Mouse (Mus musculus): Measurements from ENCODE around the gene Misp.

Misp gene

GRCm38 (mm10) chr10:79853860-79854795 is 33.3 kb downstream of the Misp start, which contains the start of gene Ptbp1:
Gene Ptbp1, plus strand, starts transcription at chr10:79854427.
- in situ Hi-C loops (cut with MboI, MseI): no loop called here

- in situ Hi-C loops (cut with MboI, MseI): no loop called here
Measured at GRCm38 (mm10) chr10:79854801-79855541, 34.2 kb downstream of the Misp start.

GRCm38 (mm10) chr10:79855558-79856184 is 34.9 kb downstream of the Misp start:
- in situ Hi-C loops (cut with MboI, MseI): no loop called here

- in situ Hi-C loops (cut with MboI, MseI): no loop called here
Measured at GRCm38 (mm10) chr10:79856280-79856679, 35.5 kb downstream of the Misp start.

GRCm38 (mm10) chr10:79856704-79857451 is 36.1 kb downstream of the Misp start:
- in situ Hi-C loops (cut with MboI, MseI): no loop called here

- in situ Hi-C loops (cut with MboI, MseI): no loop called here
Measured at GRCm38 (mm10) chr10:79857452-79857811, 36.6 kb downstream of the Misp start.

- in situ Hi-C loops (cut with MboI, MseI): no loop called here
Measured at GRCm38 (mm10) chr10:79857894-79858293, 37.1 kb downstream of the Misp start.

- in situ Hi-C loops (cut with MboI, MseI): no loop called here
Measured at GRCm38 (mm10) chr10:79858416-79859074, 37.8 kb downstream of the Misp start.

GRCm38 (mm10) chr10:79859116-79859515 is 38.3 kb downstream of the Misp start:
- in situ Hi-C loops (cut with MboI, MseI): no loop called here

- in situ Hi-C loops (cut with MboI, MseI): no loop called here
Measured at GRCm38 (mm10) chr10:79860079-79860911, 39.5 kb downstream of the Misp start.

GRCm38 (mm10) chr10:79861230-79862048 is 40.6 kb downstream of the Misp start:
- in situ Hi-C loops (cut with MboI, MseI): no loop called here

- in situ Hi-C loops (cut with MboI, MseI): no loop called here
Measured at GRCm38 (mm10) chr10:79862049-79862788, 41.4 kb downstream of the Misp start.

GRCm38 (mm10) chr10:79862925-79863324 is 42.1 kb downstream of the Misp start:
- in situ Hi-C loops (cut with MboI, MseI): no loop called here

- in situ Hi-C loops (cut with MboI, MseI): no loop called here
Measured at GRCm38 (mm10) chr10:79864351-79865188, 43.8 kb downstream of the Misp start.

GRCm38 (mm10) chr10:79865189-79865601 is 44.4 kb downstream of the Misp start:
- in situ Hi-C loops (cut with MboI, MseI): no loop called here

- in situ Hi-C loops (cut with MboI, MseI): no loop called here
Measured at GRCm38 (mm10) chr10:79865801-79866295, 45.1 kb downstream of the Misp start.

- in situ Hi-C loops (cut with MboI, MseI): no loop called here
Measured at GRCm38 (mm10) chr10:79866601-79867000, 45.8 kb downstream of the Misp start.
